Mouse (Mus musculus) inflammation-experienced regulatory T-cells, adult 6 months (primary cell): ENCODE results near the gene Slc12a3. TPM values are rescaled to one million over a fixed set of nuclear protein-coding genes. Genes with fewer than 3 reads are reported as not detected.
A peak's percentile ranks its signal among the peaks of the same experiment; 100 is the strongest.

Experiments
- ATAC-seq: one replicate; pipeline ENCODE4 v1.8.0; 2017
- polyA plus RNA-seq, 3 experiments: library from polyadenylated mRNA; unstranded; fragments of 100-300 nt; shearing (Covaris generic); gene quantifications; one replicate each; pipeline ENCODE4 v1.2.1; 2017

Slc12a3 gene
- polyA plus RNA-seq: under 1 TPM in 1 of 3 experiments, not detected in 2; 0.20 TPM

GRCm38 (mm10) chr8:94328932-94329728, at the start of gene Slc12a3:
Gene Slc12a3 (plus strand): TSS chr8:94329201.
- ATAC-seq: no peak

- no peak for ATAC-seq
Observed at GRCm38 (mm10) chr8:94280001-94280613, 48.9 kb upstream of the Slc12a3 start.

GRCm38 (mm10) chr8:94282453-94282985, 46.5 kb upstream of the Slc12a3 start:
- no peak for ATAC-seq

GRCm38 (mm10) chr8:94284204-94284603, 44.8 kb upstream of the Slc12a3 start:
- no peak for ATAC-seq

GRCm38 (mm10) chr8:94290606-94291005, 38.4 kb upstream of the Slc12a3 start:
- ATAC-seq: no peak

- no peak for ATAC-seq
Observed at GRCm38 (mm10) chr8:94292072-94292471, 36.9 kb upstream of the Slc12a3 start.

- ATAC-seq: no peak
Observed at GRCm38 (mm10) chr8:94292626-94293025, 36.4 kb upstream of the Slc12a3 start.

GRCm38 (mm10) chr8:94295687-94296086, 33.3 kb upstream of the Slc12a3 start:
- no peak for ATAC-seq

GRCm38 (mm10) chr8:94296312-94296991, 32.5 kb upstream of the Slc12a3 start:
- ATAC-seq: no peak

GRCm38 (mm10) chr8:94297101-94297500, 31.9 kb upstream of the Slc12a3 start:
- ATAC-seq: no peak

- ATAC-seq: no peak
Observed at GRCm38 (mm10) chr8:94300809-94301208, 28.2 kb upstream of the Slc12a3 start.

- ATAC-seq: no peak
Observed at GRCm38 (mm10) chr8:94304412-94304811, 24.6 kb upstream of the Slc12a3 start.

- ATAC-seq: no peak
Observed at GRCm38 (mm10) chr8:94306989-94307513, 21.9 kb upstream of the Slc12a3 start.

- no peak for ATAC-seq
Observed at GRCm38 (mm10) chr8:94307652-94308051, 21.3 kb upstream of the Slc12a3 start.

GRCm38 (mm10) chr8:94314069-94314468, 14.9 kb upstream of the Slc12a3 start:
- ATAC-seq: no peak

- ATAC-seq: no peak
Observed at GRCm38 (mm10) chr8:94317249-94317648, 11.8 kb upstream of the Slc12a3 start.

GRCm38 (mm10) chr8:94317691-94318090, 11.3 kb upstream of the Slc12a3 start:
- ATAC-seq: no peak

GRCm38 (mm10) chr8:94320036-94320435, 9.0 kb upstream of the Slc12a3 start:
- ATAC-seq: no peak

GRCm38 (mm10) chr8:94322083-94322482, 6.9 kb upstream of the Slc12a3 start:
- no peak for ATAC-seq

- no peak for ATAC-seq
Observed at GRCm38 (mm10) chr8:94323041-94323440, 6.0 kb upstream of the Slc12a3 start.

GRCm38 (mm10) chr8:94324071-94324470, 4.9 kb upstream of the Slc12a3 start:
- no peak for ATAC-seq

- ATAC-seq: no peak
Observed at GRCm38 (mm10) chr8:94326016-94326415, 3.0 kb upstream of the Slc12a3 start.

- ATAC-seq: peak; percentile 61
Observed at GRCm38 (mm10) chr8:94330733-94331132, 1.7 kb downstream of the Slc12a3 start.
